Mouse (Mus musculus): ENCODE data around the gene Cyp4f16. TPM values are rescaled to one million over a fixed set of nuclear protein-coding genes. Genes with fewer than 3 reads are reported as not detected.
"Not testable (repeated sequence)": the region's sequence is repeated elsewhere in the genome, so short reads cannot be mapped to it uniquely, and the experiment has no call there.

Gene Cyp4f16
- polyA plus RNA-seq, 1 experiment from 2014 or later = 14.1 TPM

- Histone ChIP-seq H3K4me3 (no peak overlapping the region), H3K27me3 (ENCODE audit: poor library complexity, severe bottlenecking) (no peaks in the 10 kb centered on the region), H3K4me1 (peaks cover 12% of the 10 kb centered on the region), H3K36me3 (replicated peaks) (peaks cover 20% of the 10 kb centered on the region), H3K27ac (no peak overlapping the region), H3K9me3 (no peaks in the 10 kb centered on the region)
- no peak for DNase-seq (ENCODE audit: extremely low spot score, low spot score)
- 89% methylated on average over 11 of the region's 11 CpGs for WGBS
Observed at GRCm38 (mm10) chr17:32523895-32524294, 12.5 kb upstream of the Cyp4f16 start.

- H3K4me1 ChIP-seq = peaks cover 13% of the 10 kb centered on the region
- not testable (repeated sequence) for H3K27ac ChIP-seq; H3K27me3 ChIP-seq (ENCODE audit: poor library complexity, severe bottlenecking); H3K9me3 ChIP-seq; DNase-seq (ENCODE audit: extremely low spot score, low spot score); H3K4me3 ChIP-seq
- WGBS = 97% methylated on average over 1 of the region's 1 CpGs
- peaks cover 20% of the 10 kb centered on the region for H3K36me3 ChIP-seq (replicated peaks)
Observed at GRCm38 (mm10) chr17:32526341-32526740, 10.0 kb upstream of the Cyp4f16 start.

GRCm38 (mm10) chr17:32527748-32528147 lies 8.6 kb upstream of the Cyp4f16 start:
- no peaks in the 10 kb centered on the region for H3K9me3 ChIP-seq
- H3K27ac ChIP-seq = no peak overlapping the region
- WGBS = 91% methylated on average over 11 of the region's 11 CpGs
- peaks cover 14% of the 10 kb centered on the region for H3K36me3 ChIP-seq (replicated peaks)
- DNase-seq (ENCODE audit: extremely low spot score, low spot score) = no peak
- no peaks in the 10 kb centered on the region for H3K27me3 ChIP-seq (ENCODE audit: poor library complexity, severe bottlenecking)
- peaks cover 13% of the 10 kb centered on the region for H3K4me1 ChIP-seq
- H3K4me3 ChIP-seq = no peak overlapping the region

GRCm38 (mm10) chr17:32528408-32529337 lies 7.7 kb upstream of the Cyp4f16 start:
- Histone ChIP-seq H3K27ac (peak overlapping the region; percentile 73), H3K27me3 (ENCODE audit: poor library complexity, severe bottlenecking) (no peaks in the 10 kb centered on the region), H3K4me1 (peaks cover 13% of the 10 kb centered on the region), H3K36me3 (replicated peaks) (peaks cover 14% of the 10 kb centered on the region), H3K4me3 (peak overlapping the region; percentile 49), H3K9me3 (no peaks in the 10 kb centered on the region)
- DNase-seq (ENCODE audit: extremely low spot score, low spot score) = peak; percentile 86
- WGBS = 15% methylated on average over 26 of the region's 26 CpGs

- H3K27ac ChIP-seq; H3K9me3 ChIP-seq; H3K36me3 ChIP-seq (replicated peaks); DNase-seq (ENCODE audit: extremely low spot score, low spot score); H3K27me3 ChIP-seq (ENCODE audit: poor library complexity, severe bottlenecking); H3K4me3 ChIP-seq: not testable (repeated sequence)
- H3K4me1 ChIP-seq = peaks cover 28% of the 10 kb centered on the region
- 77% methylated on average over 4 of the region's 4 CpGs for WGBS
Observed at GRCm38 (mm10) chr17:32532356-32532755, 4.0 kb upstream of the Cyp4f16 start.

- Histone ChIP-seq H3K36me3 (replicated peaks) (no peaks in the 10 kb centered on the region), H3K9me3 (no peaks in the 10 kb centered on the region), H3K27ac (no peak overlapping the region), H3K4me1 (peaks cover 15% of the 10 kb centered on the region), H3K27me3 (ENCODE audit: poor library complexity, severe bottlenecking) (no peaks in the 10 kb centered on the region), H3K4me3 (no peak overlapping the region)
- DNase-seq (ENCODE audit: extremely low spot score, low spot score) = no peak
- 88% methylated on average over 6 of the region's 6 CpGs for WGBS
Observed at GRCm38 (mm10) chr17:32534068-32534467, 2.3 kb upstream of the Cyp4f16 start.

- WGBS = 68% methylated on average over 5 of the region's 5 CpGs
Observed at GRCm38 (mm10) chr17:32536867-32537250, 501 bp downstream of the Cyp4f16 start.

GRCm38 (mm10) chr17:32544792-32545191 lies 8.4 kb downstream of the Cyp4f16 start:
- H3K4me1 ChIP-seq; H3K27me3 ChIP-seq (ENCODE audit: poor library complexity, severe bottlenecking); DNase-seq (ENCODE audit: extremely low spot score, low spot score); H3K36me3 ChIP-seq (replicated peaks); H3K4me3 ChIP-seq; H3K9me3 ChIP-seq; H3K27ac ChIP-seq: not testable (repeated sequence)
- WGBS = 91% methylated on average over 5 of the region's 5 CpGs

More at GRCm38 (mm10) chr17:32536867-32537250, 501 bp downstream of the Cyp4f16 start:
- H3K4me3 ChIP-seq = peak overlapping the region; percentile 46
- peak overlapping the region; percentile 64; the same call in 1 of the 2 replicates for H3K27ac ChIP-seq
- H3K36me3 ChIP-seq (replicated peaks) = no peaks in the 10 kb centered on the region
- peaks cover 15% of the 10 kb centered on the region for H3K4me1 ChIP-seq
- H3K27me3 ChIP-seq (ENCODE audit: poor library complexity, severe bottlenecking) = no peaks in the 10 kb centered on the region
- H3K9me3 ChIP-seq = no peaks in the 10 kb centered on the region
- no peak for DNase-seq (ENCODE audit: extremely low spot score, low spot score)

GRCm38 (mm10) chr17:32550377-32550776 lies 14.0 kb downstream of the Cyp4f16 start:
- Histone ChIP-seq H3K27ac (peak overlapping the region; percentile 76; the same call in 1 of the 2 replicates), H3K4me1 (peaks cover 15% of the 10 kb centered on the region), H3K4me3 (peak overlapping the region; percentile 52)
- not testable (repeated sequence) for H3K27me3 ChIP-seq (ENCODE audit: poor library complexity, severe bottlenecking); DNase-seq (ENCODE audit: extremely low spot score, low spot score); H3K9me3 ChIP-seq; H3K36me3 ChIP-seq (replicated peaks)
- 90% methylated on average over 3 of the region's 3 CpGs for WGBS

GRCm38 (mm10) chr17:32550900-32551770 lies 14.8 kb downstream of the Cyp4f16 start:
- Histone ChIP-seq H3K4me1 (peaks cover 15% of the 10 kb centered on the region), H3K36me3 (replicated peaks) (no peaks in the 10 kb centered on the region), H3K27ac (peak overlapping the region; percentile 76), H3K27me3 (ENCODE audit: poor library complexity, severe bottlenecking) (no peaks in the 10 kb centered on the region), H3K9me3 (no peaks in the 10 kb centered on the region), H3K4me3 (peak overlapping the region; percentile 52)
- peak; percentile 85 for DNase-seq (ENCODE audit: extremely low spot score, low spot score)
- 12% methylated on average over 20 of the region's 20 CpGs for WGBS

GRCm38 (mm10) chr17:32553016-32553415 lies 16.7 kb downstream of the Cyp4f16 start:
- H3K9me3 ChIP-seq; H3K27me3 ChIP-seq (ENCODE audit: poor library complexity, severe bottlenecking); H3K4me3 ChIP-seq; H3K36me3 ChIP-seq (replicated peaks); H3K27ac ChIP-seq; DNase-seq (ENCODE audit: extremely low spot score, low spot score): not testable (repeated sequence)
- 41% methylated on average over 1 of the region's 1 CpGs for WGBS
- peaks cover 15% of the 10 kb centered on the region for H3K4me1 ChIP-seq

- not testable (repeated sequence) for H3K36me3 ChIP-seq (replicated peaks); H3K9me3 ChIP-seq; H3K4me3 ChIP-seq; H3K27me3 ChIP-seq (ENCODE audit: poor library complexity, severe bottlenecking); DNase-seq (ENCODE audit: extremely low spot score, low spot score); H3K27ac ChIP-seq
- 84% methylated on average over 9 of the region's 9 CpGs for WGBS
- peaks cover 15% of the 10 kb centered on the region for H3K4me1 ChIP-seq
Observed at GRCm38 (mm10) chr17:32554368-32554767, 18.0 kb downstream of the Cyp4f16 start.
